Mouse (Mus musculus): Measurements from ENCODE around the gene Nbea.

- no peak for TF ChIP-seq CTCF (IDR thresholded peaks at IDR 0.05; ENCODE audit: control insufficient read depth, insufficient read depth, low read length)
- TF ChIP-seq POLR2A (IDR thresholded peaks at IDR 0.05; ENCODE audit: borderline replicate concordance, control insufficient read depth, low read depth, low read length), result no peak
These were observed 594.0 kb downstream of the Nbea start for GRCm38 (mm10) chr3:55589402-55589944.

Data from bone marrow, adult 2 months (tissue).